Mouse (Mus musculus) spleen, adult 2 months (tissue): ENCODE results near the gene Ppcs.

Source experiments
- CTCF ChIP-seq: fragments of 200-500 bp; IDR thresholded peaks from 2 replicates; pipeline ENCODE4 v1.5.1; 2011; ENCODE audit warnings: mild to moderate bottlenecking, inconsistent platforms; ENCODE audit not compliant: insufficient read depth, insufficient read length, insufficient replicate concordance; ENCODE audit errors: extremely low read depth
- POLR2A ChIP-seq: fragments of 200-500 bp; IDR thresholded peaks from 2 replicates; pipeline ENCODE4 v1.6.1; 2011; ENCODE audit warnings: low read depth, low read length, inconsistent platforms

DNA sequence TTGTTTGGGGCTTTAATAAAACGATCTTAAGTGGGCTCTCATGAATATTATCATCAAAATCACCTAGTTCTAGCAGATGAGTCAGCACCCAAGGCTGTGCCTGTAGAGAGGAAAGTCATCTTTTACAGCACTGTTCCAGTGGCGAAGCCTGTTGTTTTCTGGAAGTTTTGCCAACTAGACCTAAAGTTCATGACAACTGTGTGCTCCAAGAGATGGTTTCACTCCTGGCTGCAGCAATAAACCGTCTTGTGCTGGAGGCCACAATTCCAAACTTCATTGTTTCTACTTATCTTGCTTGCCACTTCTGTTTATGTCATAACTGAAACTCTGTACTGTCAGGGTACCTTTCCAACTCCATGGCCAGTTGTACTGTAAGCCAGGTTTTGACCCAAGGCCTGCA is 5.0 kb downstream of the Ppcs start:
- TF ChIP-seq POLR2A (no peak), CTCF (no peak)
